8 mouse cellular contexts compared by ENCODE assay signal in genomic region chr10:127667269-127668092, GRCm38 (mm10). TPM values are rescaled to one million over a fixed set of nuclear protein-coding genes. Genes with fewer than 3 reads are reported as not detected.
DNase-seq lines count a peak whose midpoint lies in the region; ATAC-seq and TF ChIP-seq lines count a peak whose summit lies in the region.

No protein-coding gene starts in this region.

- peaks cover 6% of the 10 kb centered on the region for H3K27me3 ChIP-seq in heart, embryonic 13.5 days (replicated peaks)
- H3K27me3 ChIP-seq in kidney, embryonic 16.5 days (ENCODE audit: insufficient read depth, low read length): no peaks in the 10 kb centered on the region
- H3K27me3 ChIP-seq in liver, embryonic 16.5 days (ENCODE audit: control insufficient read depth, insufficient read depth, low read depth, low read length): peaks cover 66% of the 10 kb centered on the region
- H3K27me3 ChIP-seq in neural tube, embryonic 12.5 days (replicated peaks): peaks cover 64% of the 10 kb centered on the region

- no peaks in the 10 kb centered on the region for H3K9me3 ChIP-seq in heart, embryonic 13.5 days
- H3K9me3 ChIP-seq in kidney, embryonic 16.5 days (ENCODE audit: low read length): no peaks in the 10 kb centered on the region
- no peaks in the 10 kb centered on the region for H3K9me3 ChIP-seq in liver, embryonic 16.5 days (replicated peaks; ENCODE audit: control insufficient read depth, low read length)
- no peaks in the 10 kb centered on the region for H3K9me3 ChIP-seq in neural tube, embryonic 12.5 days

- ATAC-seq in heart, embryonic 13.5 days (ENCODE audit: extremely low read depth, insufficient number of reproducible peaks, low FRiP score, low TSS enrichment): peak; percentile 66
- peak; percentile 68 for ATAC-seq in kidney, embryonic 16.5 days (ENCODE audit: low FRiP score, low TSS enrichment)
- peak; percentile 49 for ATAC-seq in liver, embryonic 16.5 days (ENCODE audit: low read depth)
- ATAC-seq in neural tube, embryonic 12.5 days (ENCODE audit: low FRiP score, low read depth): peak; percentile 13; the same call in 1 of the 2 replicates

- no peaks in the 10 kb centered on the region; the same call in 1 of the 2 replicates for H3K4me1 ChIP-seq in embryonic fibroblast, embryonic 13.5 days (ENCODE audit: control insufficient read depth, insufficient read depth, low read length)
- H3K4me1 ChIP-seq in heart, embryonic 13.5 days: peaks cover 62% of the 10 kb centered on the region
- H3K4me1 ChIP-seq in kidney, embryonic 16.5 days (ENCODE audit: insufficient read depth, low read length): peaks cover 52% of the 10 kb centered on the region
- peaks cover 17% of the 10 kb centered on the region for H3K4me1 ChIP-seq in liver, embryonic 16.5 days (ENCODE audit: control insufficient read depth, low read depth, low read length)
- H3K4me1 ChIP-seq in neural tube, embryonic 12.5 days: peaks cover 45% of the 10 kb centered on the region

- peak; percentile 76 to 77 for DNase-seq in B cell, adult 2 months
- peak; percentile 94 for DNase-seq in adrenal gland, postnatal 14 days
- DNase-seq in telencephalon, adult 2 months (ENCODE audit: low read depth, low spot score): peak; percentile 70

- H3K36me3 ChIP-seq in heart, embryonic 13.5 days: peaks cover 22% of the 10 kb centered on the region
- H3K36me3 ChIP-seq in kidney, embryonic 16.5 days (ENCODE audit: insufficient read depth, low read length): peaks cover 4% of the 10 kb centered on the region; the same call in 1 of the 2 replicates
- H3K36me3 ChIP-seq in liver, embryonic 16.5 days (ENCODE audit: control insufficient read depth, insufficient read depth): no peaks in the 10 kb centered on the region
- no peaks in the 10 kb centered on the region for H3K36me3 ChIP-seq in neural tube, embryonic 12.5 days

- peak overlapping the region; percentile 36 for H3K4me3 ChIP-seq in embryonic fibroblast, embryonic 13.5 days (ENCODE audit: insufficient read depth, low read length)
- peak overlapping the region; percentile 73 for H3K4me3 ChIP-seq in heart, embryonic 13.5 days
- peak overlapping the region; percentile 62 for H3K4me3 ChIP-seq in kidney, embryonic 16.5 days (ENCODE audit: low read length)
- H3K4me3 ChIP-seq in liver, embryonic 16.5 days (ENCODE audit: low read depth, low read length): peak overlapping the region; percentile 59
- H3K4me3 ChIP-seq in neural tube, embryonic 12.5 days: peak overlapping the region; percentile 53

- H3K27ac ChIP-seq in embryonic fibroblast, embryonic 13.5 days (ENCODE audit: insufficient read depth, low read length): peak overlapping the region; percentile 100
- peak overlapping the region; percentile 99 for H3K27ac ChIP-seq in heart, embryonic 13.5 days (replicated peaks)
- H3K27ac ChIP-seq in kidney, embryonic 16.5 days (ENCODE audit: low read length): peak overlapping the region; percentile 98
- H3K27ac ChIP-seq in liver, embryonic 16.5 days (ENCODE audit: low read length): peak overlapping the region; percentile 84
- peak overlapping the region; percentile 54; the same call in 1 of the 2 replicates for H3K27ac ChIP-seq in neural tube, embryonic 12.5 days

- H3K4me2 ChIP-seq in heart, embryonic 13.5 days: peak overlapping the region; percentile 78
- peak overlapping the region; percentile 80 for H3K4me2 ChIP-seq in kidney, embryonic 16.5 days (replicated peaks; ENCODE audit: low read depth, low read length)
- peak overlapping the region; percentile 53 for H3K4me2 ChIP-seq in liver, embryonic 16.5 days (ENCODE audit: low read depth, low read length)
- peak overlapping the region; percentile 82 for H3K4me2 ChIP-seq in neural tube, embryonic 12.5 days (replicated peaks)

- TF ChIP-seq POLR2A in embryonic fibroblast, embryonic 13.5 days (IDR thresholded peaks at IDR 0.05; ENCODE audit: low read depth, low read length): peak; percentile 95

- 1% methylated on average over 35 of the region's 35 CpGs for WGBS in heart, embryonic 13.5 days
- WGBS in kidney, embryonic 16.5 days: under 1% methylated on average over 35 of the region's 35 CpGs
- 3% methylated on average over 35 of the region's 35 CpGs for WGBS in liver, embryonic 16.5 days (ENCODE audit: insufficient replicate concordance)
- 2% methylated on average over 35 of the region's 35 CpGs for WGBS in neural tube, embryonic 12.5 days

- no peak for TF ChIP-seq CTCF in embryonic fibroblast, embryonic 13.5 days (IDR thresholded peaks at IDR 0.05; ENCODE audit: borderline replicate concordance, insufficient read depth, low read length)

- H3K9ac ChIP-seq in heart, embryonic 13.5 days: peak overlapping the region; percentile 90
- H3K9ac ChIP-seq in kidney, embryonic 16.5 days (replicated peaks; ENCODE audit: low read length): peak overlapping the region; percentile 75
- H3K9ac ChIP-seq in liver, embryonic 16.5 days (ENCODE audit: low read depth, low read length): peak overlapping the region; percentile 18; the same call in 1 of the 2 replicates
- peak overlapping the region; percentile 60 for H3K9ac ChIP-seq in neural tube, embryonic 12.5 days

RNA-seq across cellular contexts. Expression of gene Nemp1, which starts 0.8 kb away (rescaled TPM):
- 9.2 and 9.4 TPM in 2 replicates for total RNA-seq in adrenal gland, postnatal 14 days (2021)
- 8.5 and 10.6 TPM in 2 replicates for polyA plus RNA-seq in embryonic fibroblast, embryonic 13.5 days (2011; ENCODE audit: insufficient read length, low read depth, missing spikeins)
- 7.1 and 7.4 TPM in 2 replicates for polyA plus RNA-seq in heart, embryonic 13.5 days (2015; fragmentation: Nextera tagmentation; extraction: Ambion mirVana)
- 10.6 and 10.7 TPM in 2 replicates for polyA plus RNA-seq in kidney, embryonic 16.5 days (2015; fragmentation: Nextera tagmentation; extraction: Ambion mirVana)
- polyA plus RNA-seq in liver, embryonic 16.5 days (2015; fragmentation: Nextera tagmentation; extraction: Ambion mirVana): 6.7 and 7.1 TPM in 2 replicates
- 7.2 and 8.0 TPM in 2 replicates for polyA plus RNA-seq in neural tube, embryonic 12.5 days (2016; fragmentation: Nextera tagmentation; extraction: Ambion mirVana)

RNA-seq across cellular contexts. Expression of gene Nab2, which starts 0.9 kb away (rescaled TPM):
- 23.7 and 24.6 TPM in 2 replicates for total RNA-seq in adrenal gland, postnatal 14 days (2021)
- 69.7 and 77.8 TPM in 2 replicates for polyA plus RNA-seq in embryonic fibroblast, embryonic 13.5 days (2011; ENCODE audit: insufficient read length, low read depth, missing spikeins)
- polyA plus RNA-seq in heart, embryonic 13.5 days (2015; fragmentation: Nextera tagmentation; extraction: Ambion mirVana): 9.7 and 10.4 TPM in 2 replicates
- polyA plus RNA-seq in kidney, embryonic 16.5 days (2015; fragmentation: Nextera tagmentation; extraction: Ambion mirVana): 28.8 and 32.1 TPM in 2 replicates
- polyA plus RNA-seq in liver, embryonic 16.5 days (2015; fragmentation: Nextera tagmentation; extraction: Ambion mirVana): 3.0 and 3.9 TPM in 2 replicates
- polyA plus RNA-seq in neural tube, embryonic 12.5 days (2016; fragmentation: Nextera tagmentation; extraction: Ambion mirVana): 5.6 and 6.9 TPM in 2 replicates

RNA-seq across cellular contexts. Expression of gene Stat6, which starts 24.7 kb away (rescaled TPM):
- 75.0 and 89.4 TPM in 2 replicates for total RNA-seq in adrenal gland, postnatal 14 days (2021)
- polyA plus RNA-seq in embryonic fibroblast, embryonic 13.5 days (2011; ENCODE audit: insufficient read length, low read depth, missing spikeins): 55.1 and 55.8 TPM in 2 replicates
- polyA plus RNA-seq in heart, embryonic 13.5 days (2015; fragmentation: Nextera tagmentation; extraction: Ambion mirVana): 24.5 and 24.6 TPM in 2 replicates
- polyA plus RNA-seq in kidney, embryonic 16.5 days (2015; fragmentation: Nextera tagmentation; extraction: Ambion mirVana): 33.8 and 37.4 TPM in 2 replicates
- 14.8 and 17.7 TPM in 2 replicates for polyA plus RNA-seq in liver, embryonic 16.5 days (2015; fragmentation: Nextera tagmentation; extraction: Ambion mirVana)
- 7.2 and 7.5 TPM in 2 replicates for polyA plus RNA-seq in neural tube, embryonic 12.5 days (2016; fragmentation: Nextera tagmentation; extraction: Ambion mirVana)

RNA-seq across cellular contexts. Expression of gene Myo1a, which starts 37.5 kb away (rescaled TPM):
- 1.5 and 1.9 TPM in 2 replicates for total RNA-seq in adrenal gland, postnatal 14 days (2021)
- 0.51 TPM in 1 of 2 replicates, not detected in the other for polyA plus RNA-seq in embryonic fibroblast, embryonic 13.5 days (2011; ENCODE audit: insufficient read length, low read depth, missing spikeins)
- polyA plus RNA-seq in heart, embryonic 13.5 days (2015; fragmentation: Nextera tagmentation; extraction: Ambion mirVana): 0.27 and 0.28 TPM in 2 replicates
- 0.31 and 0.50 TPM in 2 replicates for polyA plus RNA-seq in kidney, embryonic 16.5 days (2015; fragmentation: Nextera tagmentation; extraction: Ambion mirVana)
- 0.11 and 0.55 TPM in 2 replicates for polyA plus RNA-seq in liver, embryonic 16.5 days (2015; fragmentation: Nextera tagmentation; extraction: Ambion mirVana)
- 0.29 and 0.58 TPM in 2 replicates for polyA plus RNA-seq in neural tube, embryonic 12.5 days (2016; fragmentation: Nextera tagmentation; extraction: Ambion mirVana)

RNA-seq across cellular contexts. Expression of gene Lrp1, which starts 46.5 kb away (rescaled TPM):
- total RNA-seq in adrenal gland, postnatal 14 days (2021): 138 and 201 TPM in 2 replicates
- 387 and 453 TPM in 2 replicates for polyA plus RNA-seq in embryonic fibroblast, embryonic 13.5 days (2011; ENCODE audit: insufficient read length, low read depth, missing spikeins)
- polyA plus RNA-seq in heart, embryonic 13.5 days (2015; fragmentation: Nextera tagmentation; extraction: Ambion mirVana): 30.7 and 37.9 TPM in 2 replicates
- 70.9 and 71.7 TPM in 2 replicates for polyA plus RNA-seq in kidney, embryonic 16.5 days (2015; fragmentation: Nextera tagmentation; extraction: Ambion mirVana)
- 31.9 and 36.3 TPM in 2 replicates for polyA plus RNA-seq in liver, embryonic 16.5 days (2015; fragmentation: Nextera tagmentation; extraction: Ambion mirVana)
- polyA plus RNA-seq in neural tube, embryonic 12.5 days (2016; fragmentation: Nextera tagmentation; extraction: Ambion mirVana): 85.7 and 96.0 TPM in 2 replicates

Comparison
In these comparisons a context has a peak if more than half of its experiments do, and no peak if none do; other contexts are left out.
1. Peak in every context shown above with its lines: DNase-seq, ATAC-seq, H3K4me3 ChIP-seq and H3K27ac ChIP-seq.
2. ATAC-seq: peak in every context shown above with its lines; median percentile 68 in kidney, embryonic 16.5 days; 66 in heart, embryonic 13.5 days; 49 in liver, embryonic 16.5 days; 13 in neural tube, embryonic 12.5 days.
3. H3K9ac ChIP-seq: peak in every context shown above with its lines; median percentile 90 in heart, embryonic 13.5 days; 75 in kidney, embryonic 16.5 days; 60 in neural tube, embryonic 12.5 days; 18 in liver, embryonic 16.5 days.